Mouse (Mus musculus) layer of hippocampus, adult 9-11 months (tissue): ENCODE results near the gene Fcho2.
"Not testable (repeated sequence)": the region's sequence is repeated elsewhere in the genome, so short reads cannot be mapped to it uniquely, and the experiment has no call there.

Experiments used
- DNase-seq: peaks from one replicate; pipeline ENCODE4 v3.0.0; 2022

The Fcho2 gene

DNA sequence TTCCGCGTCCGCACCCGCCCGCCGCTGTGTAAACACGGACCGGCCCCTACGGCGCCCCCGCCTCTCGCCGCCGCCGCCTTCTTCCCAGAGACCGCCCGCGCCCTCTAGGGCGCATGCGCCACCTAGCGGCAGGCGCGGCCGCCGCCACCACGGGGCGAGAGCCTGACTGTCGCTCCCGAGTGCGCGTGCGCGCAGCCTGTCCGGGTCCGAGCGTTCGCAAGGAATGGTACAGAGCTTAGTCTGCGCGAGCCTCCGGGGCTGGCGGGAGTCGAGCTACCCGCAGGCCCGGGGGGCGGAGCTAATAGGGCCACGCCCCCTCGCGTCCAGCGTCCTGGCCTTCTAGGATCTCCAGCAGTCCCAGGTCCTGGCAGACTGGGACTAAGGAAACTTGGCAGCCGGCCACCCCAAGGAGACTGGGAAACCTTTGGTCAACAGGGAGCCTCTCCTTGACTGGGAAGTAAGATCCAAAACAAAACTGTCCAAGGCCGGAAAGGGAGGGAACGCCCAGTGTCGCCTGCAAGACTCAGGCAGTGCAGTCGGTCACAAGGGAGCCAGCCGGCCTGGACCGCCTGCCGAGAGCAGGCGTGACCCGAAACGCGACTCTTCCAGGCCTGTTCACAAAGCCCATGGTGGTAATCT is at the start of gene Fcho2:
Fcho2 (minus strand) TSS at position 303 of the 639 bp plus-strand sequence.
- DNase-seq = peak; percentile 95

DNA sequence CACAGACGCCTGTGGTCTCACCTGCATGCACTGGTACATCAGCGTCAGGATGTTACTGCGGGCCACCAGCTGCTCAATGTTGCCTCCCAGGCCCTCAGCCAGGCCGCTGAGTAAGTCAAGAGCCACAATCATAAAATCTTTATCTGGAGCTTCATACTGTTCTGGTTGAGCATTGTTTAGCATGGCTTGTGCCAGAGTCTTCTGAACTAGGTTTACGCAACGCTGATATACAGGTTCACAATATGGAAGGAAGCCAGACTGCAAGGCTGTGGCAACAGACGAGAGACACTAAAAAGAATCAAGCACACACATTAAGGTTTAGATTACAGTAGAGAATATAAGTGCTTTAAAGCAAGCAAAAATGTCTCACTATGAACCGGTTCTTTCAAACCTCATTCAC is 40.0 kb upstream of the Fcho2 start:
- no peak for DNase-seq

DNA sequence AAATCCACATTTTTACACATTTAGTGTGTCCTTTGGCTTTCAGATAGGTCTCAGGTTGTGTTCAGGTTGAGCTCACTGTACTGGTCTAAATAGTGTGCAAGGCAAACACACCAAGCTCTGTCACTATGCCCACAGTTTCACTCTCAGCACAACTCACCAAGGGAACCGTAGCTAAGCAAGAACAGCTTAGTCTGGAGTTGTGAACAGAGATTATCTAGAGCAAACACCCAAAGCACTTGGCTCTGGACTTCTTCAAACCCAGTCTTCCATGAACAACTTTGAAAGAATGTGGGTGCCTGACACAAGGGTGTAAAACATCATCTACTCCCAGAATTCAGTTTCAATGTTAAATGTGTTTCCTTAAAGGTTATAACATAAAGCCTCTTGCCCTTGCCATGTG is 30.5 kb upstream of the Fcho2 start:
- DNase-seq = no peak

DNA sequence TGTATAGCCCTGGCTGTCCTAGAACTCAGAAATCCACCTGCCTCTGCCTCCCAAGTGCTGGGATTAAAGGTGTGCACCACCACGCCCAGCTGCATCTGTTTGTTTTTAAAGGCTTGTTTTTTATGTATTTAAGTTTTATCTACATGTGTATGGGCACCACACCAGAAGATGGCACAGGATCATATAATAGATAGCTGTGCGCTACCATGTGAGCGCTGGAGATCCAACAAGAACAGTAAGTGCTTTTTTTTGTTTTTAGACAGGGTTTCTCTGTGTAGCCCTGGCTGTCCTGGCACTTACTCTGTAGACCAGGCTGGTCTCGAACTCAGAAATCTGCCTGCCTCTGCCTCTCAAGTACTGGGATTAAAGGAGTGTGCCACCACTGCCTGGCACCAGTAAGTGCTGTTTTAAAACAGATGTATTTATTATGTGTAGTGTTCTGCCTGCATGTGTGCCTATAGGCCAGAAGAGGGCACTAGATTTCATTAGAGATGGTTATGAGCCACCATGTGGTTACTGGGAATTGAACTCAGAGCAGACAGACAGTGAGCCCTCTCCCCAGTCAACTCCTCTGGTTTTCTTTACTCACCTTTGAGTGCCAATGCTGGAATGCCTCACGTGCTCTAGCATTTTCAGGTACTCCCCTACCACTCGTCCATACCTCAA is 21.3 kb upstream of the Fcho2 start:
- DNase-seq = no peak

DNA sequence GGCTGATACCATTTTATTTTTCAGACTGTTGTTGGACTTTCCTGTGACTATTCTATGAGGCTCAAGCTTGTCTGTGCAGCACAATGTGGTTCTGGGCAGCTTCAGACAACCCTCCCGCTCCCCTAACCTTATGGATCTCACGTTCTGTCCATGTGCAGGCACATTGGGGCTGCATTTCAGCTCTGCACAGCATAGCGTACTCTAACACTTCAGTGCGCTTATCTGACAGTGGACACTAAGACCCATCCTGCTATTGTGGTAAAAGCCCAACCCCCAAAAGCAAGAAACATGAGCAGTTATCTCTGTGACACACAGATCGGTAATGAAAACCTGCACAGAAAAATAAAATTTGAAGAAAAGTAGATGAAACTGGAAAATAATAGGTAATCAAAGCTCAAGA is 20.5 kb upstream of the Fcho2 start:
- DNase-seq = no peak

DNA sequence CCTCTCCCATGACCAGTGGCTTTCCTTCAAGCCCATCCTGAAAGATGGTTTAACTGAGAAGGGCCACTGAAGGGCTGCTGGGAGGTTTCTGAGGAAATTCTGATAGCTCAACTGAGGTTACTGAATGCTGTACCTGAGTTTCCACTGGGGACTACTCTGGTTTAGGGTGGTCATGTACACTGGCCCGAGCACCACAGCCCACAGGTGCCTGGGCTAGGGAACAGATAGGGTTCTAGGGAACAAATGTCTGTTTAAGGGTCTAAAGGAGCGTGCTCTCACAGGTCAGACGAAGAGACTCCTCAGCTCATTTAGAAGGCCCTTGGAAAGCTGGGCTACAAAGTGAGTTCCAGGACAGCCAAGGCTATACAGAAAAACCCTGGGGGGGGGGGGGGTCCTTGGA is 19.5 kb upstream of the Fcho2 start:
- DNase-seq = no peak

DNA sequence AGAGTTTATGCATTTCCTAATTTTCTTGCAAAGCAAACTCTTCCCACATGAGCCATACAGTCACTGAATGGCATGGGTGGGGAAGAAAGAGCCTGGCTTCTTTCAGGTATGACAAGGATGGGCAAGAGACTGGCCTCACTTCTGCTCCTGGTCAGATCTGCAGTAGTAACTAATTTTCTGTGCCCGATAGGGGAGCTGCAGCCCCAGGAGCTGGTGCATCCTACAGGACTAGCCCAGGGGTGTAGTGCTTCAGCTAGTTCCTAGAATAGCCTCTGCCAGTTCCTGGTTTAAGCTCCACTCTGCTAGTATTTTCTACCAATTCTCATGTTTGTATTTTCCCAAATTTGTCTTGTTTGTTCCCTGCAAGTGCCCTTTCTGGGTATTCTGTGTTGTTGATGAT is 18.9 kb upstream of the Fcho2 start:
- no peak for DNase-seq

DNA sequence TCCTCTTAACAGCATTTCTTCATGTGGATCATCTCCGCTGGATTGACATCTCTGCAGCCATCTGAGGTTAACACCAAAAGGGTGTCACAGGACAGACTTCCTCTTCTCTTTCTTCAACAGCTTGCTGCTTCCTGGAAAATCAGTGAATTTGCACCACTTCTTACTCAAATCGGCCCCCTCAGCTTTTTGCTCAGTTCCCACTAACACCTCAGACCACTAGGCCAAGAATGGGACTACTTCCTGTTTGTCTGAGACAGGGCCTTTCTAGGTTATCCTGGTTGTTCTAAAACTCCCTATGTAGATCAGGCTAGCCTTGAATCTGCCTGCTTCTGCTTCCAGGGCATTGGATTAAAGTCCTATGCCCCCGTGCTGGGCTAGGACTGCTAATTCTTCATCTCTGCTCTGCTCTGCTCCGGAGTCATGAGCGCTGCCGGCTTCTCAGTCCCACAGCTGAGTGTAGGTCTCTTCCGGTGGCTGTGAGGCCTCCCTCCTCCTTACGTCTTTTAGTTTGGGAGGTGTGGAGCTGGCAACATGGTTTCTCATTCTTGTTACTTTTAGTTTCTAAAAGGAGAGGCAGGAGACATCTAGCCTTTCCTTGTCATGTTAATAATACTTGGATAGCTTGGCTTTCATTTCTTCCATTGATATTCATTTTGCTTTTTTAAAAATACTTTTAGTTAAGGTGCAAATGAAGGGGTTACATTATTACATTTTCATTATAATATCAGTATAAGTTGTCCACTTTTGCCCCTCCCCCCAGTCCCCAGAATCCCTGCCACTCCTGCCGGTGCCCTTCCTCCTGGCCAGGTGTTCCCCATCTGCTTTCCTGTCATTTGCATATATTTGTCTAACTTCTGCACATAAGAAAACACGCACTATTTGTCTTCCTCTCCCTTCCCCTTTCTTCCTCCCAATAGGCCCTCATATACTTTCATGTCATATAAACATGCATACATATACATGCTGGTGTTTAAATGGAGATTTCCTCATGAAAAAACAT is 17.5 kb upstream of the Fcho2 start:
- DNase-seq = peak; percentile 28

DNA sequence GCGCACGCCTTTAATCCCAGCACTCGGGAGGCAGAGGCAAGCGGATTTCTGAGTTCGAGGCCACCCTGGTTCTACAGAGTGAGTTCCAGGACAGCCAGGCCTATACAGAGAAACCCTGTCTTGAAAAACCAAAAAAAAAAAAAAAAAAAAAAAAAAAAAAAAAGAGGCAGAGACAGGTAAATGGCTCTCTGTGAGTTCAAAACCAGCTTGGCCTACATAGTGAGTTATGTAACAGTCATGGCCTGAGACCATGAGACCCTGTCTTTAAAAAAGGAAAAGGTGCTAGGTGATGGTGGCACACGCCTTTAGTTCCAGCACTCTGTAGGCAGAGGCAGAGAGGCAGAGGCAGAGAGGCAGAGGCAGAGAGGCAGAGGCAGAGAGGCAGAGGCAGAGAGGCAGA is 13.8 kb upstream of the Fcho2 start:
- not testable (repeated sequence) for DNase-seq

DNA sequence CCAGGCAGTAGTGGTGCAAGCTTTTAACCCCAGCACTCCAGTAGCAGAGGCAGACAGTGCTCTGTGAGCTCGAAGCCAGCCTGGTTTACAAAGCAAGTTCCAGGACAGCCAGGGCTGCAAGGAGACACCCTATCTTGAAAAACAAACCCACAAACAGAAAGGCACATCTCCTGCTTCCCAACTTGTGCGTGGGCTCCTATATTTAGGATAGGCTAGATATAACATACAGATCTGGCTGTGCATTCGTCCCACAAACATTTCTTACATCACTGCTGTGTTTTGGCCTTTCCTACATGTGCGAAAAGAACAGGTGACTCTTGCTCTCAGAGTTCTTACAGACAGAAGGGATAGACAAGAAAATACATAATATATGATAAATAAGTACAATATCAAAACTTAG is 10.3 kb upstream of the Fcho2 start:
- no peak for DNase-seq

DNA sequence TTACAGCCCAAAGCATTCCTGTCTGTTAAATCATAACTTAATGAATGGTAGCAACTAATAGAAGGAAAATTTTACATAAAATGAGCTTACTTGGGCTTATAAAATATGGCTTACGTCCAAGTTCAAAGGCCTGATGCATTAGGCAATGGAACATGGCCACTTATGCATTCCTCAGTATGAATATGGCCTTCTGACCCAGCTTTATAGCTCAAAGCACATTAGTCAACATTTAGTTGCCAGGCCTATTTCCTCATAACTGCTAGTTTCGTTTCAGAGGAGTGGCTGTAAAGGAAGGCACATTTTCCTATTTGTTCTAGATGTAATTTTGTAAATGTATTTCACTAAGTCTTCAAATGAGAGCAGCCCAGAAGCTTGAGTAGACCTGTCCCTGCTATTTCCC is 3.8 kb upstream of the Fcho2 start:
- DNase-seq = no peak

DNA sequence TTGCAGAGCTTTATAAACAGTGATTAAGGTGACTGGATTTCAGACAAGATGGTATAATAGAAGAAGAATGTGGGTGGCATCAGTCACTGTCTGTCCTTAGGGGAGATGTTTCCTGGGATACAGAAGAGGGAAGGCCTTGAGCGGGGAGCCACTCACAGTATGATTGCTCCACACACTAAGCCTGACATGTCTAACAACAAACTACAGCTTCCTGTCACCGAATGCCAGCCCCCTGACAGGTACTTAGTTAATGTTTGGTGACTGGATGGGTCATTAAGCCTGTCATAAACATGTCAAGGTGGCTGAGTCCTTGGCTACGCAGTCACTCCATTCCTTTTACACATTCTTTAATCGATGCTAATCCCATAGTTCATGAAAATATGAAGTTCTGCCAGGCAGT is 3.0 kb upstream of the Fcho2 start:
- no peak for DNase-seq

DNA sequence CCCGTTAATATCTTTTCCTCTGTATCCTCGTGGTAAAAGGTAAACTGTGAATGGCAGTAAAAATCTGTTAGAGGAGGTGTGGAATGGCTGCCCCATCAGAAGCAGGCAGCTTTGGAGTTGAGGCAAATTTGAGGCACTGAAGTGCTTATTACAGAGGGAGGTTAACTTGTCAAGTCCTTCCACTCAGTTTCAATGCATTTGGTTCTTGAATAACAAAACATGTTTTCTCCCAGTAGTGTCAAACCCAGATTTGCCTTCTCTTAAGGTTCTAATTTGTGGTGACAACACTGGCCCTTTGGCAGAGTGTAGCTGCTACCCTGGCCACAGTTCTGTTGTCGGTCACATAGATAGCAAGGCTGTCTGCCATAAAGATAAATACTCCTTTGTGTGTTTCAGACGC is 2.5 kb upstream of the Fcho2 start:
- DNase-seq = no peak

DNA sequence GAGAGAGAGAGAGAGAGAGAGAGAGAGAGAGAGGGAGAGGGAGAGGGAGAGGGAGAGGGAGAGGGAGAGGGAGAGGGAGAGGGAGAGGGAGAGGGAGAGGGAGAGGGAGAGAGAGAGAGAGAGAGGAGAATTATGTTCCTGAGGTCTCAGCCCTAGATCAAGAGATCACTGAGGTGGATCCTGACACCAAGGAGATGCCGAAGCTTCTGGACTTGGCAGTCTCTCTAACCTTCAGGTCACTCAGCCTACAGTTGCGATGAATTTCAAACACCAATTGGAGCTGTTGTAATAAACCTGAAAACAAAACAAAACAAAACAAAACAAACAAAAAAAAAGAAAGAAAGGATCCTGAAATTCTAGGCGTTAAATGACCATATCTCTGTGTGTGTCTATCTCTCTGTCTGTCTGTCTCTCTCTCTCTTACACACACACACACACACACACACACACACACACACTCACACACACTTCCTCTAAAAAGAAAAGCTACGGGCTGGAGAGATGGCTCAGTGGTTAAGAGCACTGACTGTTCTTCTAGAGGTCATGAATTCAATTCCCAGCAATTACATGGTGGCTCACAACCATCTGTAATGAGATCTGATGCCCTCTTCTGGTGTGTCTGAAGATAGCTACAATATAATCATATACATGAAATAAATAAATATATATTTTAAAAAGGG is 1.9 kb upstream of the Fcho2 start:
- DNase-seq = not testable (repeated sequence)

DNA sequence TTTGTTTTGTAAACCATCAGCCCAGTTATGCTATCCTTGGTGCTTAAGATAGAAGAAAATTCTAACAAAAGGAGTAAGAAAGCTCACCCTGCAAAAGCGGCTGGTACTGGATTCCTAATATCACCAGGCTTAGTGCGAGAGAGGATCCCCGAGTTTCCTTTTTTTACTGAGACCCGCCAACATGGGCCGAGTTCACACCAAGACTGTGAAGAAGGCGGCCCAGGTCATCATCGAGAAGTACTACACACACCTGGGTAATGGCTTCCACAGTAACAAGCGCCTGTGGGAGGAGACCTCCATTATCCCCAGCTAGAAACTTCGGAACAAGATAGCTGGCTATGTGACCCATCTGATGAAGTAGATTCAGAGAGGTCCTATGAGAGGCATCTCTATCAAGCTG is 1.3 kb upstream of the Fcho2 start:
- no peak for DNase-seq

DNA sequence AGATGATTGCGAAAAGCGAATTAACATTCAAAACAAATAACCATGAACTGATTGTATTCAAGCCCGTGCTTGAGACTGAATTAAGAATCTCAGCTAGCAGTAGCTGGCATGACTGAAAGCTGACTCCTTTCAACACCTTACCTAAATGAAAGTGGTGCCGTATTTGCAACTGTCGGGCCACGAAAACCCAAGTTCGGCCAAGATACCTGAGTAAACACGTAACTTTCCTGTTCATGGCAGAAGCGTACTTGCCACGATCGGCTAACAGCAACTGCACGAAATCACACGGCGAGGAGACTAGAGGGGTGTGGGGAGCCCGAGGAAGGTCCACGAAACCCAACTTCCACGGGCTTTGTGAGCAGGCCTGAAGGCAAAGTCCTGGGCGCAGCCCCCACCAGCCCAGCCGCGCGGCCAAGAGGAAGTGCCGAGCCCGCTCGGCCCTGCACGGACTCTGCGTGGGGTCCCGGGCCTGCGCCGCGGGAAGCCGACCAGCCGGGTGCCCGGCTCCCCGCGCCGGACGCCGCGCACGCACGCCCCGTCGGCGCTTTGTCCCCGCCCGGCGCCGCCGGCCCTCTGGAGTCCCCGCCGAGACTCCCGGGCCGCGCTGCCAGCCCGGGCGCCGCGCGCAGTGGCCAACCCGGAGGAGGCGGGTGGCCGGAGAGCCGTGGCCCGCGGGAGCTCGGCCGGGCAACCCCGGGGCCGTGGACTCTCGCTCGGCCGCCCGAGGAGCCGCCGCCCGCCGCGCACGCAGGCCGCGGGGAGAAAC is 791 bp downstream of the Fcho2 start:
- peak; percentile 25 for DNase-seq

DNA sequence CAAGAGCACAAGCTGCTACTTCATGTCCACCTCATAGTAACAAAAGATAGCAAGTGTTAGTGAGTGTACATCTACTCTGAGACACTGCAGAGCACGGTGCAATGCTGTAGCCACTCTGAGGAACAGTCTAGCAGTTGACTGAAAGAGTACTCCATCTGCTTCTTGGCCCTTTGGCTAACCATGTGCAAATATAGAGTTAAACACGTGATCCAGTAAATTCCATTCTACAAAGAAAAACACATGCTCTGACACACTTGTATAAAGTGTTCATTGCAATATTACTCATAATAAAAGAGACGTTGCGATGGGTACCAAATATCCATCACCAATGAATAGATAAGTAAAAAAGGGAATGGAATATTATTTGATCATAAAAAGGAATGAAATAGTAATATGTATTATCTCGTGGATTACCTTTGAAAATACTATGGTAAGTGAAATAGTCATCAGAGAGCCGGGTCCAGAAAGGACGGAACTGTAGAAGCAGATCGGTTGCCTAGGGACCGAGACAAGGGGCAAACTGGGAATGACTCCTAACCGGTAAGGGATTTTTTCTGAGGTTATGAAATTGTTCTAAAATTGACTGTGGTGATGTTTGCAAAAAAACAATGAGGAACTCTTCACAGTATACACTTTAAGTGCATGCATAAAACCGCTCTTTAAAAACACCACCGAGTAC is 1.5 kb downstream of the Fcho2 start:
- no peak for DNase-seq

DNA sequence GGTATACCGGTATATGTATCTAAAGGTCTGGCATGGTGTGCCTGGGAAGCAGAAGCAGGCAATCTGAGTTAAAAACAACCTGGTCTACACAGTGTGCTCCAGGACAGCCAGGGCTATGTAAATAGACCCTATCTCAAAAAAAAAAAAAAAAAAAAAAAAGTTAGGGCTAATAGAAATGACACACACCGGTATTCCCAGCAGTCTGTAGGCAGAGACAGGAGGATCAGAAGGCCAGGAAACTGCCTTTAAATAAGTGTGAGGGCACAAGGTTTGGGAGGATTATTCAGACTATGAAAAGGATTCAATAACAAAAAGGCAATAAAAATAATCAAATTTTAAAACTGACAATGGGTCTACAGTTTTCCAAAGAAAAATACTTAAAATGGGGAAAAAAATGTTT is 2.1 kb downstream of the Fcho2 start:
- DNase-seq = no peak

DNA sequence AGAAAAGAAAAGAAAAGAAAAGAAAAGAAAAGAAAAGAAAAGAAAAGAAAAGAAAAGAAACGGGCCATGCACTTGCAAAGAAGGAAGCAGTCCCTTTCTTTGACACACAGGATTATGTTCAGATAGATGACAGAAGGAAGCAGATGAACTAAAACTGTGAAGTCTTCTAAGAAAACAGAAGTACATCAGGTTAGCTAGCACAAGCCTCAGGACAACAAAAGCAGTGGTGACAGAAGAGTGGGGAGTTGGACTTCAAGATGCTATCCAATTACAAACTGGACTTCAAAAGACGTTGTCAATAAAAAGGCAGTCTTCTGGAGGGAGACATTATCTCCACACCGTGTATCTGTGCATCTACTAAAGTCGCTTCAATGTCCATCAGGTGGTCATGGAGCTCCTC is 3.0 kb downstream of the Fcho2 start:
- no peak for DNase-seq

DNA sequence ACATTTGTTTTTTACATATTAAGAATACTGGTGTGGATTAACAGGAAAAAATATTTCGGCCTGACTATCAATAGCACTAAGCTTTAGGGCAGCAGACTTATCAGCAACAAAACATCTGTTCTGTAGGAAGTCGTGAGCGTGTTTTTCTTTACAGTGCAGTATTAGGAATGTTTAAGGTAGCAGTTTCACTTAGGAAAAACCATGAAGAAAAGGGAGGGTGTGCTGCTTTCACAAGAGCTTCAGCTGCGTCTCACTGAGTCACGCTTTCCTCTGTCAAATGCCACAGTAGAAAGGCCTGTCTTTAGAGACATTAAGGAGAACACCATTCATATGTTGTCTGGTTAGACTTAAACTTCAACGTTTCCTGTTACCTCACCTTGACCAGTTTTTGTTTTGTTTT is 5.1 kb downstream of the Fcho2 start:
- no peak for DNase-seq

DNA sequence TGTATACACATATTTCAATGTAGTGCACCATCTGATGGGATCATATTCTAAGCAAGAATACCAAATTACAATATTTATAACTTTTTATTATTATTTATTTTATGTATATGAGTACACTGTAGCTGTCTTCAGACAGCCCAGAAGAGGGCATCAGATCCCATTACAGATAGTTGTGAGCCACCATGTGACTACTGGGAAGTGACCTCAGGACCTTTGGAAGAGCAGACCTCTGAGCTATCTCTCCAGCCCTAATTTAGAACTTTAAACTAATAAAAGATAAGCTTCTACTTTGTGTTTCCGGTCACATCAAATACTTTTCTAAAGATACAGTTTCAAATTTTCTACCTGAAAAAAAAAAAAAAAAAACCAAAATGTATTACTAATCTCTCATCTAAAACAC is 6.2 kb downstream of the Fcho2 start:
- no peak for DNase-seq

DNA sequence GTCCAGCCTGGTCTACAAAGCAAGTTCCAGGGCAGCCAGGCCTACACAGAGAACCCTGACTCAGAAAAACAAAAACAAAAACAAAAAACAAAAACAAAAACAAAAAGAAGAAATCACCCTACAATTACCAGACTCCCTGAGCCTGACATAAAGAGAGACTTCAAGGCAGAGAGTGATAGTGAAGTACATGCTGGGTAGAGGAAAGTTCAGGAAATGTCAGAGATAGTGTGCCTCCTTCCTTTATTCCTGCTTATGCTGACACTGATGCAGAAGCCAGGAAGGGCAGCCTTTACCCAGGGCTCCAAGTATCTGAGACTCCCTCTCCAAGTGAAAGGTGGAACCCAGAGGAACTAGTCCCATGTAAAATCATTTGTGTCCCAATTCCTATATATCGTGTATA is 10.8 kb downstream of the Fcho2 start:
- DNase-seq = no peak
